Mouse (Mus musculus): Measurements from ENCODE around the gene Gm3336.

The Gm3336 gene

GRCm38 (mm10) chr8:70718297-70718696 is at the start of gene Gm3336:
Gene Gm3336 (plus strand): TSS chr8:70718543.
- peak; percentile 57 to 66 for DNase-seq (ENCODE audit: low spot score in 2 of 2)

GRCm38 (mm10) chr8:70671615-70672324 is 46.6 kb upstream of the Gm3336 start:
- DNase-seq (ENCODE audit: low spot score in 2 of 2): no peak

DNA sequence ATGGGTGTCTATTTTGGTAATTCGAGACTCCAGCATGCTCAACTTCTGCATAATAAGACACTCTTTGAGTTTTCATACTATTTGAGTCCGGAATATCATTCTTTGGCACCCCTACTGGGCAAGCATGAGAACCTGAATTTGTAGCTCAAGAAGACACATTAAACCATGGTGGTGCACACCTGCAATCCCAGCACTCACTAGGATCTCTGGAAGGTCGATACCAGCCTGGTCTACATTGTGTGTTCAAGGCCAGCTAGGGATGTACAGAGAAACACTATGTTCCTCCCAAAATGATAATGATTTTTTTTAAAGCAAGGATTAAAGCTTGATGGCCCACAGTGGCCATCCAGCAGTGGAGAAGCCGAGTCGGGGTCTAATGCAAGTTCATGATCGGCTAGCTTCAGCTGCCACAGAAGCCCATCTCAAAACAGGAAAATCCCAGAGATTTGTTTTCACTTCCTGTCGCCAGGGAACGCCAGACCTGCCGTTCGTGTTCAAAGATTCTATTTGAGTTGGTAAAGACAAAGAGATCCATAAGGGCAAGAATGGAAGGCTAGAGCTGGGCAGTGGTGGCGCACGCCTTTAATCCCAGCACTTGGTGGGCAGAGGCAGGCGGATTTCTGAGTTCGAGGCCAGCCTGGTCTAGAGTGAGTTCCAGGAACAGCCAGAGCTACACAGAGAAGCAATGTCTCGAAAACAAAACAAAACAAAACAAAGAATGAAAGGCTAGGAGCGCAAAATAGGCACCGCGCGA is 45.8 kb upstream of the Gm3336 start:
- no peak for DNase-seq (ENCODE audit: low spot score in 2 of 2)

GRCm38 (mm10) chr8:70673079-70673856 is 45.1 kb upstream of the Gm3336 start, which contains the start of gene Lsm4:
Gene Lsm4 (plus strand): TSS chr8:70673248.
- DNase-seq (ENCODE audit: low spot score in 2 of 2): peak; percentile 99

- no peak for DNase-seq (ENCODE audit: low spot score in 2 of 2)
These were observed 44.2 kb upstream of the Gm3336 start for GRCm38 (mm10) chr8:70674109-70674508.

- DNase-seq (ENCODE audit: low spot score in 2 of 2): no peak
These were observed 43.6 kb upstream of the Gm3336 start for GRCm38 (mm10) chr8:70674716-70675115.

DNA sequence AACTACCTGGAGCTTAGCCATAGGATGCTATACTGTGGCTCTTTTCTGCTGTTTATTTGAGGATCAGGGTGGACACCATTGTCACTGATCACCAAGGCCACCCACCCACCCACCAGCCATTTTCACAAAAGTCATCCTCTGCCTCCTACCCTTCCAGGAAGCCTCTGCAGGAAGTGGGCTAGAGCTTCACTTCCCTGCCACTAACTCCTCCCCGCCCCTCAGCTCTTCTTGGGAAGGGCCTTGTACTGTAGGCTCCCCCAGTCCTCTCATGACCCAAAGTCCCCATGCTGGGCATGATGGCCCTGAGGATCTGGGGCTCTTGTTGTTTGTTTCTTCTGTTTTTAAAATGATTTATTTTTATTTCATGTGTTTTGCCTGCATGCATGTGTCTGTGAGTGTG is 43.0 kb upstream of the Gm3336 start:
- no peak for DNase-seq (ENCODE audit: low spot score in 2 of 2)

DNA sequence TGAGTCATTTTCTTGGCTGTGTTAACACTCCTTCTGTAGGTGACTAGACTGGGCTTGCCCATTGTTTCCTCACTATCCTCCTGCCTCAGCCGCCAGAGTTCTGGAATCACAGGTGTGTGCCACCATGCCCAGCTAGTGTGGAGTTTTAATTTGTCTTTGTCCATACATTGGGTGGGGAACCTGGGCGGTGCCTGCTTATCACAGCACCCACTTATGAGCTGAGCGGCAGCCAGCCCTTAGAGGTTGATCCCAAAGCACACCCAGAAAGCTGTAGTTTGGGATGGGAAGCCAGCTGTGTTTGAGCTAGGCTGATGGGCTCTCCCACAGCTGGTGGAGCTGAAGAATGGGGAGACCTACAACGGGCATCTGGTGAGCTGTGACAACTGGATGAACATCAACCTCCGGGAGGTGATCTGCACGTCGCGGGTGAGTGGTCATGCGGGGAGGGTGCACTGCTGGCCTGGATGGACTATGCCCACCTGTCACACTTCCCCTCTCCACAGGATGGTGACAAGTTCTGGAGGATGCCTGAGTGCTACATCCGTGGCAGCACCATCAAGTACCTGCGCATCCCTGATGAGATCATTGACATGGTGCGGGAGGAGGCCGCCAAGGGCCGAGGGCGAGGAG is 40.8 kb upstream of the Gm3336 start:
- no peak for DNase-seq (ENCODE audit: low spot score in 2 of 2)

GRCm38 (mm10) chr8:70678679-70679078 is 39.7 kb upstream of the Gm3336 start:
- no peak for DNase-seq (ENCODE audit: low spot score in 2 of 2)

DNA sequence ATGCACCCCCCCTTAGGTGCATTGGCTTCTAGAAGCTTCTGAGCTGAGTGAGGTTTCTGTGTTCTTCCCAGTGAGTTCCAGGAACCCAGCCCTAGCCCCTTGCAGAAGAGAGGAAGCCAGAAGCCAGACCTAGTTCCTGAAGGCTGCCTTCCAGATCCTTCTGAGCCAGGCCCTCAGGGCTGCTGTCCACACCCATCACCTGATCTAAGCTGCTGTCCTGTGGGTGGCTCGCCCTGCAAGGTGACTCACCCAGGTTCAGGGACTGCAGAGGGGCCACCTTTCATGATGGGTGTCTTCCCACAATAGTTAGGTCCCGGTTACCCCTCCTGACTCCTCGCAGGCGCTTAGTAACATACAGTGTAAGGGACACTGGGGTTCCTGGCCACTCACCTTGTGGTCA is 38.9 kb upstream of the Gm3336 start:
- DNase-seq (ENCODE audit: low spot score in 2 of 2): no peak

GRCm38 (mm10) chr8:70680039-70680438 is 38.3 kb upstream of the Gm3336 start:
- DNase-seq (ENCODE audit: low spot score in 2 of 2): no peak

DNA sequence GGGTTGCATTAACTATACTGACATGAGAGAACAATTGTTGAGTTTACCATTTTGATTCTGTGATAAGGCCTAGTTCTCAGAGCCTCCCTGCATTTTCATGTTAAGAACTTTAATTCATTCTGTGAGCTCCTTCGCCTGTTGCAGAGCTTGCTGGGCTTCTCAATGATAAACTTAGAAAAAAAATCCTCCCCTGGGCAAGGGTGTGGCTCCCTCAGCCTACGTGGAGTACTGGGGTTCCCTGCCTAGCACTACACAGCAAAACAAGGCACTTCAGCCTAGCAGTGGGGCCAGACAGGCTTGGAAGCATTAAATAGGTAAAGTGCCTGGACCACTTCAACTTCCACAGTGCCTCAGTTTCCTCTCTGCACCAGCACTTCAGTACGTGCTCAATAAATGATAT is 36.9 kb upstream of the Gm3336 start:
- no peak for DNase-seq (ENCODE audit: low spot score in 2 of 2)

DNA sequence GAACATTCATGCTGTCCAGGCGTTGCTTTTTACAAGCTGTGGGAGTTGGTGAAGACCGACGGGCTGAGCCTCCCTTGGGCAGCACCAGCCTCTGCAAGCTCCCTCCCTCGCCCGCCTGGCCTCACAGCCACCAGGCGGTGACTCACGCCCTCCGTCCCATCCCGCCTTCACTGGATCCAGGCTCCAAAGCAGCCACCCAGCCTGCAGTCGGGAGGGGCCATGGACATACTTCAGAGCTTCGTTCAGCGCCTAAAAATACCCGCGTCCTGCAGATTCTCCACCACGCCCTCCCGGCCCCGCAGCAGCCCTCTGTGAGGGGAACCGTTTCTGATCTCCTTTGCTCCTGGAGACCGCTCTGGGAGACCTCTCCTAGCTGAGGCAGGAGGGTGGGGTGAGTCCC is 36.1 kb upstream of the Gm3336 start:
- DNase-seq (ENCODE audit: low spot score in 2 of 2): peak; percentile 62 to 67

GRCm38 (mm10) chr8:70682692-70683091 is 35.7 kb upstream of the Gm3336 start:
- no peak for DNase-seq (ENCODE audit: low spot score in 2 of 2)

DNA sequence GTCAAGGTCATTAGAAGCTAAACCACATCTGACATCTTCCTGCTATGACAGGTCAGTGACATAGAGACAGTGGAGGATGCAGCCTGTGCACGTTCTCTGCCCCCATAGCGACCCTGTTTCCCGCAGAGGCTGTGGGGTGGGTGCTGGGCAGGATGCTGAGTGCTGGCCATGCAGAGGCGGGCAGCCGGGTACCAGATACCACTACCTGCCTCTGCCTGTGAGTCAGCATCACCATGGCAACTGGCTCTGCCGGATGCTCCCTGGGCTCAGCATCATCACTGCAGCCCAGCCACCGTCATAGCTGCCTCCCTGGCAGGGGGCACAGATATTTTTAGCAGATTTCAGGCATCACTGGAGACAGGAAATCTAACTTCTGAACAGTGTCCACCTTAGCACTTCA is 34.1 kb upstream of the Gm3336 start:
- DNase-seq (ENCODE audit: low spot score in 2 of 2): peak; percentile 83 to 88

GRCm38 (mm10) chr8:70687576-70687975 is 30.8 kb upstream of the Gm3336 start:
- no peak for DNase-seq (ENCODE audit: low spot score in 2 of 2)

DNA sequence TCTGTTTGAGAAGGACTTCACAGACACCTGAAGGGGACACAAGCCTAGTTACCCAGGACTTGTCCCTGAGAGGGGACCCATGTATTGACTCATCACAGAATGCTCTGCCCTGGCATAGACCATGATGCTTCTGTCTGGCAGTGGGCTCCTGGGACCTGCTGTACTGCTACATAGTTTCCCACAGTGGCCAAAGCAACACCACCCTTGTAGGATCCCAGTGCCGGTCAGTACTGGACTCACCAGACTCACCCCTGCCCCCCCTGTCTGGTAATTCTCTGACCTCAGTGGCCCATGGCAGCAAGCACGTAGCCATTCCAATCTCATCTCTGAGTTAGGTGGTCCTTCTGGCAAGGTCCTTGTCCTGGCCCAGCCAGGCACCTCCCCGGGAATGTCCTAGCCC is 30.2 kb upstream of the Gm3336 start:
- DNase-seq (ENCODE audit: low spot score in 2 of 2): no peak

DNA sequence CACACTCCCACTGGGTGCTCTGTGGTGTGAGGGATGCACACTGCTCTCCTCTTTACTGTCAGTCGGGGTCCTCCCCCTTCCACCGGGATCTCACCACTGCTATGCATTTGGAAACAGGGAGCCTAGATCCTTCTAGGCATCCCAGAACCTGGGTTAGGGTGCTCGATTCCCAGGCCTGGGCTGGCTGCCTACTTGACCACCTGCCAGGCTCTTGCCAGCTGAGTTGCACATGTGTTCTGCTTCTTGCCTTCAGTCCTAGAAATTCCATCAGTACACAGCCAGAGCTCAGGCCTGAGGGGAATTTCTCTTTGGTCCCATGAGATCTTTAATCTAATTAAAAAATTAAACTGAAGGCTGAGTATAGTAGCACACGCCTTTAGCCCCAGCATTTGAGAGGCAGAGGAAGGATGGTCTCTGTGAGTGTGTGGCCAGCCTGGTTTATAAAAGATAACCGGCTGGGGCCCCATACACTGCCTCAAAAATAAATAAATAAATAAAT is 28.4 kb upstream of the Gm3336 start:
- DNase-seq (ENCODE audit: low spot score in 2 of 2): no peak

DNA sequence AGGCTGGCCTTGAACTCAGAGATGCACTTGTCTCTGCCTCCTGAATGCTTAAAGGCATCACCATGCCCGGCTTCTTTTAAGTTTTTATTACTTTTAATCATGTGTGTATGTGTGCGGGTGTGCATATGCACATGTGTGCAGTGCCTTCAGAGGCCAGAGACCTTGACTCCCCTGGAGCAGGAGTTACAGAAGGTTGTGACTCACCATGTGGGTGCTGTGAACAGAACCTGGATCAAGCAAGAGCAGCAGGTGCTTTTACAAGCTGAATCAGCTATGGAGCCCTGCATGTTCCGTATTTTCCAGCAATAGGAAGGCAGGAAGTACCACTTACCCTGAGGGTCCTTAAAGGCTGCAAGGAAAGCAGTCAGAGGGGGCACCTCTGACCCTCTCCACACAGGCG is 27.1 kb upstream of the Gm3336 start:
- no peak for DNase-seq (ENCODE audit: low spot score in 2 of 2)

GRCm38 (mm10) chr8:70691727-70692231 is 26.6 kb upstream of the Gm3336 start:
- DNase-seq (ENCODE audit: low spot score in 2 of 2): no peak

DNA sequence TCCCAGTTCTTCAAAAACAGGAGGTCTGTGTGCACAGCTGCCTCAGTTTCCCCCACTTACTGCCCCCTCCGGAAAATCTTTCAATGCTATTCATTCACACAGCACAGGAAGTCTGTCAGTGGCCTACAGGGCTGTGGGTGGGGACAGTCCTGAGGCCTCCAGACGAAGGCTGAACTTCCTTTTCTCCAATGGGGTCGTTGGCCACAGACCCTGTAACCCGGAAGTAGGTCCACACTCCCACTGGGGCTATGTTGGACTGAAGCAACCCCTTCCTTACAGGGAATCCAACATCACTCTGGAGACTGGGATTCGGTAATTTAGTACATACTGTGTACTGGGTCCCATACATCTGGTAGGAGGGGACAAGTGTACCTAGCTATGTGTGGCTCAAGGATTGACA is 24.7 kb upstream of the Gm3336 start:
- DNase-seq (ENCODE audit: low spot score in 2 of 2): no peak
